Mouse (Mus musculus) embryonic facial prominence, embryonic 12.5 days (tissue): ENCODE results near the gene Gm3460. TPM values are rescaled to one million over a fixed set of nuclear protein-coding genes. Genes with fewer than 3 reads are reported as not detected.
"Not testable (repeated sequence)": the region's sequence is repeated elsewhere in the genome, so short reads cannot be mapped to it uniquely, and the experiment has no call there.

ENCODE experiments used
- ATAC-seq: fragments of 200-750 bp; cut with Nextera tagmentation; 2 replicates; pipeline ENCODE4 v1.8.0; 2017; ENCODE audit not compliant: insufficient number of reproducible peaks, insufficient read depth, low FRiP score, low TSS enrichment
- H3K27ac ChIP-seq: fragments of 300-500 bp; sonication (generic); 2 replicates; pipeline ENCODE4 v1.5.1; 2016; ENCODE audit warnings: mild to moderate bottlenecking
- H3K27me3 ChIP-seq: fragments of 300-500 bp; sonication (generic); 2 replicates; pipeline ENCODE4 v1.6.1; 2016; ENCODE audit warnings: mild to moderate bottlenecking, moderate library complexity
- H3K36me3 ChIP-seq: fragments of 300-500 bp; sonication (generic); 2 replicates; pipeline ENCODE4 v1.6.1; 2016; ENCODE audit warnings: mild to moderate bottlenecking
- H3K4me1 ChIP-seq: fragments of 300-500 bp; sonication (generic); 2 replicates; pipeline ENCODE4 v1.6.1; 2016
- H3K4me2 ChIP-seq: fragments of 300-500 bp; sonication (generic); replicated peaks from 2 replicates; pipeline ENCODE4 v1.6.1; 2016; ENCODE audit warnings: mild to moderate bottlenecking, moderate library complexity
- H3K4me3 ChIP-seq: fragments of 300-500 bp; sonication (generic); 2 replicates; pipeline ENCODE4 v1.5.1; 2016; ENCODE audit warnings: mild to moderate bottlenecking
- H3K9ac ChIP-seq: fragments of 300-500 bp; sonication (generic); 2 replicates; pipeline ENCODE4 v1.6.1; 2016; ENCODE audit warnings: mild to moderate bottlenecking, moderate library complexity
- H3K9me3 ChIP-seq: fragments of 300-500 bp; sonication (generic); 2 replicates; pipeline ENCODE4 v1.6.1; 2016; ENCODE audit warnings: mild to moderate bottlenecking, moderate library complexity
- WGBS: fragments of 180-500 bp; shearing (Covaris S2); methylation state at CpG from one replicate; pipeline ENCODE4 v1.1.7; 2016; 5-methylcytosine and 5-hydroxymethylcytosine counted together
- polyA plus RNA-seq: library from polyadenylated mRNA; unstranded; fragments of >200 nt; fragmentation: Nextera tagmentation; extraction: Ambion mirVana; gene quantifications from 2 replicates; pipeline ENCODE4 v1.2.1, GENCODE M21; 2016

The Gm3460 gene
- not detected in 2 replicates for polyA plus RNA-seq

GRCm38 (mm10) chr14:6622318-6622717, at the start of gene Gm3460:
TSS of gene Gm3460 (minus strand) at chr14:6622418.
- H3K27me3 ChIP-seq, ATAC-seq, H3K4me2 ChIP-seq, H3K4me1 ChIP-seq, H3K9me3 ChIP-seq, H3K27ac ChIP-seq, H3K36me3 ChIP-seq, H3K4me3 ChIP-seq, H3K9ac ChIP-seq: not testable (repeated sequence)
- WGBS = 77% methylated on average over 1 of the region's 2 CpGs

GRCm38 (mm10) chr14:6606436-6606835, 15.8 kb downstream of the Gm3460 start:
- H3K27me3 ChIP-seq, H3K4me1 ChIP-seq, H3K9ac ChIP-seq, ATAC-seq, H3K36me3 ChIP-seq, H3K4me3 ChIP-seq, H3K27ac ChIP-seq, H3K4me2 ChIP-seq, H3K9me3 ChIP-seq: not testable (repeated sequence)
- WGBS = no CpG with 5 or more reads among the region's 1 CpGs

GRCm38 (mm10) chr14:6605004-6605403, 17.2 kb downstream of the Gm3460 start:
- WGBS = 4% methylated on average over 20 of the region's 20 CpGs

GRCm38 (mm10) chr14:6604551-6604950, 17.7 kb downstream of the Gm3460 start:
- ATAC-seq, H3K4me1 ChIP-seq, H3K9me3 ChIP-seq, H3K36me3 ChIP-seq, H3K27ac ChIP-seq, H3K27me3 ChIP-seq: not testable (repeated sequence)
- WGBS = 6% methylated on average over 20 of the region's 20 CpGs
- Histone ChIP-seq H3K4me2 (peak overlapping the region; percentile 63), H3K4me3 (peak overlapping the region; percentile 34), H3K9ac (peak overlapping the region; percentile 30; the same call in 1 of the 2 replicates)

More at GRCm38 (mm10) chr14:6605004-6605403, 17.2 kb downstream of the Gm3460 start:
- not testable (repeated sequence) for H3K27ac ChIP-seq, H3K9me3 ChIP-seq, H3K27me3 ChIP-seq, H3K4me1 ChIP-seq, H3K36me3 ChIP-seq, ATAC-seq
- peak overlapping the region; percentile 34 for H3K4me3 ChIP-seq
- 0 out of 2 replicates have a peak overlapping the region, but pooled peaks have one; percentile 30 for H3K9ac ChIP-seq
- H3K4me2 ChIP-seq = peak overlapping the region; percentile 63

- H3K9ac ChIP-seq, H3K4me3 ChIP-seq, H3K4me2 ChIP-seq, H3K27ac ChIP-seq, H3K36me3 ChIP-seq, H3K27me3 ChIP-seq, H3K4me1 ChIP-seq, H3K9me3 ChIP-seq, ATAC-seq: not testable (repeated sequence)
- 47% methylated on average over 1 of the region's 2 CpGs for WGBS
Measured at GRCm38 (mm10) chr14:6590513-6590912, 31.7 kb downstream of the Gm3460 start, which contains the start of gene Gm3629. TSS of gene Gm3629 (minus strand) at chr14:6590613.

Other genes starting within 250 kb of the Gm3460 start
- gene Gm16440, start 232.1 kb downstream of the Gm3460 start, polyA plus RNA-seq = not detected in 2 replicates
- 1.6 and 1.9 TPM in 2 replicates for gene Gm3591, start 209.9 kb downstream of the Gm3460 start, polyA plus RNA-seq
- gene Gm3594, start 177.8 kb downstream of the Gm3460 start, polyA plus RNA-seq = not detected in 2 replicates
- gene Gm8356, start 85.1 kb downstream of the Gm3460 start, polyA plus RNA-seq = not detected in 2 replicates
- gene Gm3629, start 31.8 kb downstream of the Gm3460 start, polyA plus RNA-seq = 0.10 and 0.52 TPM in 2 replicates
- gene Gm10251, start 61.8 kb upstream of the Gm3460 start, polyA plus RNA-seq = not detected in 2 replicates
- 0.10 TPM in 1 of 2 replicates, not detected in the other for gene Gm8050, start 97.8 kb upstream of the Gm3460 start, polyA plus RNA-seq
- 6.4 TPM in 2 replicates for gene Gm3636, start 119.9 kb upstream of the Gm3460 start, polyA plus RNA-seq
- gene Gm8362, start 152.0 kb upstream of the Gm3460 start, polyA plus RNA-seq = not detected in 2 replicates
- not detected in 2 replicates for gene Gm3642, start 217.9 kb upstream of the Gm3460 start, polyA plus RNA-seq